Mouse (Mus musculus): ENCODE data around the gene Slc1a1. TPM values are rescaled to one million over a fixed set of nuclear protein-coding genes. Genes with fewer than 3 reads are reported as not detected.

Gene Slc1a1
- total and polyA plus RNA-seq, 2 experiments = not detected

- Histone ChIP-seq H3K9ac (ENCODE audit: low read depth, low read length) (no peak overlapping the region), H3K79me2 (ENCODE audit: control insufficient read depth, insufficient read depth, low read length) (no peaks in the 10 kb centered on the region), H3K27me3 (ENCODE audit: control insufficient read depth, insufficient read depth, low read length) (no peaks in the 10 kb centered on the region), H3K27ac (replicated peaks; ENCODE audit: insufficient read depth, low read depth, low read length) (no peak overlapping the region), H3K4me1 (ENCODE audit: control insufficient read depth, insufficient read depth, low read length) (no peaks in the 10 kb centered on the region), H3K4me3 (ENCODE audit: insufficient read depth, low read depth, low read length) (no peak overlapping the region), H3K36me3 (ENCODE audit: control insufficient read depth, insufficient read depth, low read length) (no peaks in the 10 kb centered on the region)
- WGBS = 42% methylated on average over 2 of the region's 2 CpGs
- DNase-seq (ENCODE audit: extremely low read depth, low read depth, low spot score) = no peak
- TF ChIP-seq CTCF (IDR thresholded peaks at IDR 0.05; ENCODE audit: low read depth, low read length) (no peak), POLR2A (IDR thresholded peaks at IDR 0.05; ENCODE audit: extremely low read depth, insufficient read depth, low read length) (no peak)
These were observed 112.5 kb downstream of the Slc1a1 start for GRCm38 (mm10) chr19:28947311-28947710.

DNA sequence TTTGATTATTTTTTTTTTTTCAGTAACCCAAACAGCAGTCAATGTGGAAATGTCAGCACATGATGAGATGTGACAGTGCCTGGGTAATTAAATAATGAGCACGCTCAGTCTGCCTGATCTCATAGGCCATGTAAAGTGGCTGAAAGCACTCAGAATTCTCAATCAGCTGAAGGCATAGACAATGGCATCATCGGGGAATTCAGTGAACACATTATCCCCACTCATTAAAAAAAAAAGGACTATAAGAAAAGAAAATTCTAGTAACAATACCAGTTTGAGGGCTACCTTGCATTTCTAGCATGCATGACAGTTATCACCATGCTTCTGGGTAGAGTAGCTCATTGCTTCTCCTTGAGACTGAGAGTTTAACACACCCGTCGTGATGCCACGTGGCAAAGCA is 116.4 kb downstream of the Slc1a1 start:
- Histone ChIP-seq H3K9ac (ENCODE audit: low read depth, low read length) (no peak overlapping the region), H3K27ac (replicated peaks; ENCODE audit: insufficient read depth, low read depth, low read length) (no peak overlapping the region), H3K27me3 (ENCODE audit: control insufficient read depth, insufficient read depth, low read length) (no peaks in the 10 kb centered on the region), H3K36me3 (ENCODE audit: control insufficient read depth, insufficient read depth, low read length) (no peaks in the 10 kb centered on the region), H3K4me3 (ENCODE audit: insufficient read depth, low read depth, low read length) (no peak overlapping the region), H3K79me2 (ENCODE audit: control insufficient read depth, insufficient read depth, low read length) (no peaks in the 10 kb centered on the region), H3K4me1 (ENCODE audit: control insufficient read depth, insufficient read depth, low read length) (no peaks in the 10 kb centered on the region)
- WGBS = 92% methylated on average over 5 of the region's 5 CpGs
- TF ChIP-seq POLR2A (IDR thresholded peaks at IDR 0.05; ENCODE audit: extremely low read depth, insufficient read depth, low read length) (no peak), CTCF (IDR thresholded peaks at IDR 0.05; ENCODE audit: low read depth, low read length) (no peak)
- no peak for DNase-seq (ENCODE audit: extremely low read depth, low read depth, low spot score)

GRCm38 (mm10) chr19:28963113-28963512 is 128.3 kb downstream of the Slc1a1 start:
- 0 out of 2 replicates have a peak, but pooled peaks cover 4% of the 10 kb centered on the region for H3K79me2 ChIP-seq (ENCODE audit: control insufficient read depth, insufficient read depth, low read length)
- no peaks in the 10 kb centered on the region for H3K36me3 ChIP-seq (ENCODE audit: control insufficient read depth, insufficient read depth, low read length)
- no peak for DNase-seq (ENCODE audit: extremely low read depth, low read depth, low spot score)
- 51% methylated on average over 3 of the region's 3 CpGs for WGBS
- no peak overlapping the region for H3K4me3 ChIP-seq (ENCODE audit: insufficient read depth, low read depth, low read length)
- no peak for TF ChIP-seq POLR2A (IDR thresholded peaks at IDR 0.05; ENCODE audit: extremely low read depth, insufficient read depth, low read length)
- TF ChIP-seq CTCF (IDR thresholded peaks at IDR 0.05; ENCODE audit: low read depth, low read length) = no peak
- no peak overlapping the region for H3K27ac ChIP-seq (replicated peaks; ENCODE audit: insufficient read depth, low read depth, low read length)
- peaks cover 9% of the 10 kb centered on the region; the same call in 1 of the 2 replicates for H3K4me1 ChIP-seq (ENCODE audit: control insufficient read depth, insufficient read depth, low read length)
- H3K27me3 ChIP-seq (ENCODE audit: control insufficient read depth, insufficient read depth, low read length) = no peaks in the 10 kb centered on the region
- no peak overlapping the region for H3K9ac ChIP-seq (ENCODE audit: low read depth, low read length)

DNA sequence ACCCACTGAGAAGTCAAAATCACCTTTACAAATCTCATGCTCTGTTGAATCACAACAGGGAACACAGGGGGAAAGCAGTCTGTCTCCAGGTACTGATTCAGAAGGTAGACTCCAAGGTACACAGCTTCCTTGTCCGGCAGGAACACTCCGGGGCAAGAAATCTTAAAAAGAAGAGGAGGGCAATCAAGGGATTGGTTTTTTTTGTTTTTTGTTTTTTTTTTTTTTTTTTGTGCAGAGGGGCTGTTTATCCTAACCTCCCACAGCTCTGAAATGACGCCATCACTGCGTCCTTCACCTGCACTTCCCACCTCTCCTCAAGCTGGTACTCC is 128.6 kb downstream of the Slc1a1 start:
- no peaks in the 10 kb centered on the region for H3K27me3 ChIP-seq (ENCODE audit: control insufficient read depth, insufficient read depth, low read length)
- H3K4me1 ChIP-seq (ENCODE audit: control insufficient read depth, insufficient read depth, low read length) = peaks cover 9% of the 10 kb centered on the region; the same call in 1 of the 2 replicates
- no peaks in the 10 kb centered on the region for H3K36me3 ChIP-seq (ENCODE audit: control insufficient read depth, insufficient read depth, low read length)
- 10% methylated on average over 4 of the region's 4 CpGs for WGBS
- no peak overlapping the region for H3K27ac ChIP-seq (replicated peaks; ENCODE audit: insufficient read depth, low read depth, low read length)
- 0 out of 2 replicates have a peak, but pooled peaks cover 4% of the 10 kb centered on the region for H3K79me2 ChIP-seq (ENCODE audit: control insufficient read depth, insufficient read depth, low read length)
- DNase-seq (ENCODE audit: extremely low read depth, low read depth, low spot score) = no peak
- peak overlapping the region; percentile 80 for H3K4me3 ChIP-seq (ENCODE audit: insufficient read depth, low read depth, low read length)
- H3K9ac ChIP-seq (ENCODE audit: low read depth, low read length) = no peak overlapping the region
- TF ChIP-seq POLR2A (IDR thresholded peaks at IDR 0.05; ENCODE audit: extremely low read depth, insufficient read depth, low read length) = no peak
- TF ChIP-seq CTCF (IDR thresholded peaks at IDR 0.05; ENCODE audit: low read depth, low read length) = no peak

Other genes with a start within 250 kb of the Slc1a1 start
- gene Glis3, start 155.0 kb upstream of the Slc1a1 start, total RNA-seq (2014; rRNA removed) = 0.37 and 0.60 TPM in 2 replicates
- gene Glis3, start 155.0 kb upstream of the Slc1a1 start, polyA plus RNA-seq (2012; rRNA removed) = 0.22 and 0.43 TPM in 2 replicates
- 6.9 and 7.2 TPM in 2 replicates for gene Plpp6, start 128.9 kb downstream of the Slc1a1 start, total RNA-seq (2014; rRNA removed)
- 8.3 and 9.4 TPM in 2 replicates for gene Plpp6, start 128.9 kb downstream of the Slc1a1 start, polyA plus RNA-seq (2012; rRNA removed)
- 1.8 and 1.9 TPM in 2 replicates for gene 4430402I18Rik, start 132.8 kb downstream of the Slc1a1 start, total RNA-seq (2014; rRNA removed)
- gene 4430402I18Rik, start 132.8 kb downstream of the Slc1a1 start, polyA plus RNA-seq (2012; rRNA removed) = 2.8 and 3.4 TPM in 2 replicates
- gene Cdc37l1, start 155.3 kb downstream of the Slc1a1 start, total RNA-seq (2014; rRNA removed) = 33.5 and 37.3 TPM in 2 replicates
- gene Cdc37l1, start 155.3 kb downstream of the Slc1a1 start, polyA plus RNA-seq (2012; rRNA removed) = 6.8 and 8.6 TPM in 2 replicates
- 241 and 247 TPM in 2 replicates for gene Ak3, start 212.9 kb downstream of the Slc1a1 start, total RNA-seq (2014; rRNA removed)
- gene Ak3, start 212.9 kb downstream of the Slc1a1 start, polyA plus RNA-seq (2012; rRNA removed) = 183 and 205 TPM in 2 replicates